Mouse (Mus musculus): ENCODE results near the gene Trappc6a.

The Trappc6a gene

GRCm38 (mm10) chr7:19524420-19525104 is 16.4 kb downstream of the Trappc6a start:
- no peak for DNase-seq

DNA sequence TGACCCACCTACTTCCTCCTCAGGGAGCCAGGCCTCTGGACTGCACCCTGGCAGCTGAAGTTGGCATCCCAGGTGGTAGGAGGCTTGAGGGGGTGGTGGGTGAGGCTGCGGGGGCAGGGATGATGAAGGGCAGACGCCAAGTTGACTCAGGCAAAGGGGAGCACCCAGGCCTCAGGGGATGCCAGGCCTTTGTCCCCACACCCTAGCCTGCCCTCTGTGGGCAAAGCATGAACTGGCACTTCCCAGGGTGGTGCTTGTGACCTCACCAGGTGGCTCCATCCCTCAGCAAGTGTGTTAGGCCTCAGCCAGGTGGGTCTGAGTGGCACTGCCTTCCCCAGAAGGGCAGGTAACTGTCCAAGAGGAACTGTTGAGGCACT is 16.9 kb downstream of the Trappc6a start:
- no peak for DNase-seq

GRCm38 (mm10) chr7:19531077-19531476 is 22.9 kb downstream of the Trappc6a start:
- DNase-seq, result no peak

- no peak for DNase-seq
Measured at GRCm38 (mm10) chr7:19532240-19532639, 24.0 kb downstream of the Trappc6a start.

- no peak for DNase-seq
Measured at GRCm38 (mm10) chr7:19534676-19535075, 26.5 kb downstream of the Trappc6a start.

DNA sequence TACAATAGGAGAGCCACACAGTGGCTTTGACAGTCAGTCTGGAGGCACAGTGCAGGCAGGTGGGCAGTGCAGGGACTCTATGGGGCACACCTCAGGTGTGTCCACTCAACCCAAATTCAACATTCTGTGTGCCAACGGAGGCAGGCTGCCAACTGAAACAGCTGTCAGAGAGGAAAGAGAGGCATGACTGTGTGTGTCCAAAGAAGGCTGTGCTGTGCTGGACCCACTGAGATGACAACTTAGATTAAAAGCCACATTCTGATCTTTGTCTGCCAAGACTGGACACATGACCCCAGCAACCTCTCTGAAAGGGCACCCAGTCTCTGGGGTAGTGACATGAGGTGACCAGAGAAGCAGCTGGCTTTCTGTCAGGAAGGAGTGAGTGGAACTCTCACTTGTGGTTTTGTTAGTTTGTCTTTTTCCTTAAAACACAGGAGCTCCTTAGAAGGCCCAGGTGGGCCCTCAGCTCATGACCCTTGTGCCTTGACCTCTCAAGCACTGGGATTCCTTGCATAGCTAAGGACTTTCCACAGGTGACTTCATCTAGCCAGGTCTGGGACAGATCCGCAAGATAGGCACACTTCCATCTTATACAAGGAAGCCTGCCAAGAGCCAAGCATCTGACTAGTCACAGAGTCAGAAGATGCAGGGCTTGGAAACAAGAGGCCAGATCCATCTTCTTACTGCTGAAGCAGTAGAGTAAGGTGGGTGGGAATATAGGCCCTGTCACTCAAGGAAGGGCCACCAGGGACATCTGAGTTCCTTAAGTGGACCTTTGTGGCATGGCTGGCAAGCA is 32.8 kb downstream of the Trappc6a start:
- peak; percentile 67 for DNase-seq

- DNase-seq, result no peak
Measured at GRCm38 (mm10) chr7:19541681-19542154, 33.5 kb downstream of the Trappc6a start.

GRCm38 (mm10) chr7:19542155-19542691 is 34.0 kb downstream of the Trappc6a start:
- peak; percentile 83 for DNase-seq

DNA sequence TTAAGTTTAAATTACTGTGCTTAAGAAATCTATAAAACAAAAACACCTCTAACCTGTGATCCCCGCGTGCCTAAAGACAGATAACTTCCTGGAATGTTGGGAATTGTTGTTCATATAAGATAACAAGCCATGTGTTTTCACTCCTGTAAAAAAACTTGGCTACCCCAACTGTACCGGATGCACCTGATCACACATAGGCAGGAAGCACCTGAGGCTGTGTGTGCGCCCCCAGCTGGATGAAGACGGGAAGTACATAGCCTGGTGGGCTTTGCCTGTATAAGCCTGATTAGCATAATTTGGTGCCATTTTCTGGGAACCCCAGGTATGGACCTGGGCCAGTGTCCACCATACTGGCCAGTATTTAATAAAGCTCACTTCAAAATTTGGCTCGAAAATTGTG is 35.4 kb downstream of the Trappc6a start:
- no peak for DNase-seq

DNA sequence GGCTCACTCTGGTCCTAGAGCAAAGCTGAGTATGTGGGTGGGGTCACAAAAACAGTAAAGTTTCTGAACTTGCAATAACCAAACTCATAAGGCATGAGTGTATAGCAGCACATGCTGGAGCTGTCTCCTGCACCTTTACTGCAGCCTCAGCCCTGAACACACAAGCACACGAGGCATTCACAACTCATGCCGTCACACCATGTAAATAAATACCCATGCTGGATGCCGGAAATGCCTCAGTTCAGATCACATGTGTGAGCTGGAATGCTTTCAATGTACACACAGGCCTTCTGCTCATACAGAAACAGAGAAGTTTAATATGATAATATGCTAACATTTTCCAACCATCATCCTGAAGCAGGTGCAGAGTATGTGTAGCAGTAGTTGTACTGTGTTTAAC is 37.8 kb downstream of the Trappc6a start:
- no peak for DNase-seq

- DNase-seq, result no peak
Measured at GRCm38 (mm10) chr7:19547344-19547969, 39.3 kb downstream of the Trappc6a start.

GRCm38 (mm10) chr7:19549394-19549793 is 41.2 kb downstream of the Trappc6a start:
- no peak for DNase-seq

GRCm38 (mm10) chr7:19551634-19552033 is 43.4 kb downstream of the Trappc6a start:
- DNase-seq, result no peak

DNA sequence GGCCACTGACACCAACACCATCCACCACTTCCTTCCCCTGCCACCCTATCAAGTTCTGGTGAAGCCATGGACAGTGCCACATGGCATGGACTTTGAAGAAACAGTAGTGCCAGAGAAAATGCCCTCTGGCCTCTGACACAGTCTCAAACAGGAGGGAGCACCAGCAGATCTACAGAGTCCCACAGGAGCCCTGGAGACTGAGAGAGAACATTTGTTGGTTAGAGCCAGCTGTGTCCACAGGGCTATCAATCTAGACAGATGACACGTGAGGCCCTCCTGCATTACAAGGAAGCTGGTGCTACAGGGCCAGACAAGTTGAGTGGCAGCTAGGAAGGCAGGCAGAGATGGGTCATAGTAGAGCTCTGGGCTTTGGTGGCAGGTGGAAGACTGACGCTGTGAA is 44.2 kb downstream of the Trappc6a start:
- DNase-seq, result no peak

DNA sequence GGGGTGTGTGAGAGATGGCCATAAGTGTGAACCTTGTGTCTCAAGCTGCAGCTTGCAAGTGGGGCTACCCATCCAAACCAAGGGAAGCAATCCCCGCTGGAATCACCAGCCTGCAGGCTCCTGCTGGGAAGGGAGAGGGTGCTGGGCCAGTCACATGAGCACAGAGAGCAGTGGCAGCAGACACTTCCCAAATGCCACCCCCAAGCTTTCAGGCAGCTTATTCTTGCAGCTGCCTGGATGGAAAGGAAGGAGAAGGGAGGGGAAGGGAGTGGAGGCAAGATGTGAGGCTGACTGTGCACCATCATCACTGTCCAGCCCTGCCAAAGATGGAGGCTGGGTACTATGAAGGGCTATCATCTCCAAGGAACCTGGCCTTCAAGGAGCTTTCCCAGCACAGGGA is 46.0 kb downstream of the Trappc6a start:
- DNase-seq, result no peak

GRCm38 (mm10) chr7:19557086-19557485 is 48.9 kb downstream of the Trappc6a start:
- DNase-seq, result peak; percentile 65

DNA sequence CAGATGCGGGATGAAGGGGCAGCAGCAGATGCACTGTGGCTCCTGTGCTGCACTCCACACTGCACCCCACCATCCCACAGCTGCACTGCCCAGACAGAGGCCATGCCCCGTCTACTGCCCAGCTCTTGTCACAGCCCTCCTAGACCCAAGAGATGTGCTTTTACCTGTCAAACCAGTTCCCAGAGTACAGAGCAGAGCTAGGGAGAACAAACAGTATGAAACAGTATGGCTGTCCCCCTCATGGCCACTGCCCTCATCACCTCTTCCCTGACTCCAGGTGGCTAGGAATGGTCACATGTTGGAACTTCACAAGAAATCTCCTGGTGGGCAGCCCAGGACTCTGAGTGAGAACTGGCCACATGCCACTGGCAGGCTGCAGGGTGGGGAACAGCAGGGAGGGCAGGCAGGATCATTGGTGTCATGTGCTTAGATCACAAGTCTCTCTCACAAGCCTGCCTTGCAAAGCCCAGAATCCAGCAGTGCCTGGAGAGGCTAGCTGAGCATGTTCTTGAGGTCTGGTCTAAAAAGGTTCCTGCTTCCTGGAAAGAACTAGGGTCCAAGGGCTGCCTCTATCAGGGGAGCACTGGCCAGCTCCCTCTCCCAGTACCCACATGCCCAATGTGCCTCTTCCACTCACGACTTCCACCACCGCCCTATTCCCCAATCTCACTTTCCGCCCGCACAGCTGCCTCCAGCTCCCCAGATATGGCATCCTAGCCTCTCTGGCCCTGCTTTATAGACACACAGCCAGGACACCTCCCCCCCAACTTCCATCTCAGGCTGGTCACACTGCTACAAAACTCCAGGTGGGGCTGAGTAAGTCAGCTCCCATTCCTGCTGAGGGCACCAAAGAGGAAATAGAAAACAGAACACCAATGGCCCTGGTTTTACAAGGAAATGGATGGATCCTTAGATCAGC is 50.0 kb downstream of the Trappc6a start:
- peak; percentile 41 for DNase-seq

GRCm38 (mm10) chr7:19558965-19559364 is 50.8 kb downstream of the Trappc6a start:
- no peak for DNase-seq

DNA sequence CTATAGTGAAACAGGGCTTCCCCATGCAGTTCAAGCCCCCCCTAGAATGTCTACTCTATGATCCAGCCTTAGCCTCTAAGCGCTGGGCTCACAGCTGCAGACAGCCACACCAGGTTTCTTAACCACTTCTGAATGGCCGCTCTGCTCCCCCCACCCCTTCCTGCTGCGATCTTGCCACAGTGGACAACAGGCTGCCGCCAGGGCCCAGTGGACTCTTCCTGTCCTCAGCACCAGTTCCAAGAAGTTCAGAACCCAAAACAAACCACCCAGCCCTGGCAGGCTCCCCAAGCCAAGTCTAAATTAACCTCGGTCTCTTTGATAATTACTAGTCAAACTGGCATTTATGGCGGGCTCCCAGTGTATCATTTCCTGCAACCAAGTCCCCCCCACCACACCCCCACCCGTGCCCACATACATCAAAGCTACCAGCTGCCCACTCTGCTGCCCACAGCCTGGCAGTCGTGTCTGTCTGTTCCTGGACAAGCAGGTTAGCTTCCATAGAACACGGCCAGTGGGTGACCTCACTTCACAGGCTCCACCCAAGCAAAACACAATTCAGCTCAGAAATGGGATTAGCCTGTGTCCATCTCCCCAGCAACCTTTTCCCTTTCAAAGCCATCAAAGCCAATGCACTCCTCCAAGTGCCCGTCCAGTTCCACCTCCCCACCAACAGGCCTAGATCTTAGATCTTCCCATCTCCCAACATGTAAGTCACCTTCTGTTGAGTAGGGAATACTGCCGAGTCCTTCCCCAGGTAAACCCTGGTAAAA is 52.5 kb downstream of the Trappc6a start:
- DNase-seq, result peak; percentile 52

DNA sequence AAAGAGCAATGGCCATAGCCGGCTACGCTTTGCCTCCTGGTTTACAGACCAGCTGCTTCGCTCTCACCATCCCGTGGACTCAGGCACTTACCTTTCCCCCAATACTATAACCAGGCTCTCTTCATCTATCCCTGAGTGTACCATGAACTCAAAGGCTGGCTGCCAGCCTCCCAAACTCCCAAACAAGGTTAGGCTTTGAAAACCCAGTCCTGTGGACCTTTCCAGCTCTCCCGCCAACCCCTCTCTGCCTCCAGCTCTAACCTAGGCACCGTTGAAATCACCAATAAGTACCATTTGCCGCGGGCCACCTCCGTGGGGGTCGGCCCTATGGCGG is 53.2 kb downstream of the Trappc6a start:
- peak; percentile 75 for DNase-seq

DNA sequence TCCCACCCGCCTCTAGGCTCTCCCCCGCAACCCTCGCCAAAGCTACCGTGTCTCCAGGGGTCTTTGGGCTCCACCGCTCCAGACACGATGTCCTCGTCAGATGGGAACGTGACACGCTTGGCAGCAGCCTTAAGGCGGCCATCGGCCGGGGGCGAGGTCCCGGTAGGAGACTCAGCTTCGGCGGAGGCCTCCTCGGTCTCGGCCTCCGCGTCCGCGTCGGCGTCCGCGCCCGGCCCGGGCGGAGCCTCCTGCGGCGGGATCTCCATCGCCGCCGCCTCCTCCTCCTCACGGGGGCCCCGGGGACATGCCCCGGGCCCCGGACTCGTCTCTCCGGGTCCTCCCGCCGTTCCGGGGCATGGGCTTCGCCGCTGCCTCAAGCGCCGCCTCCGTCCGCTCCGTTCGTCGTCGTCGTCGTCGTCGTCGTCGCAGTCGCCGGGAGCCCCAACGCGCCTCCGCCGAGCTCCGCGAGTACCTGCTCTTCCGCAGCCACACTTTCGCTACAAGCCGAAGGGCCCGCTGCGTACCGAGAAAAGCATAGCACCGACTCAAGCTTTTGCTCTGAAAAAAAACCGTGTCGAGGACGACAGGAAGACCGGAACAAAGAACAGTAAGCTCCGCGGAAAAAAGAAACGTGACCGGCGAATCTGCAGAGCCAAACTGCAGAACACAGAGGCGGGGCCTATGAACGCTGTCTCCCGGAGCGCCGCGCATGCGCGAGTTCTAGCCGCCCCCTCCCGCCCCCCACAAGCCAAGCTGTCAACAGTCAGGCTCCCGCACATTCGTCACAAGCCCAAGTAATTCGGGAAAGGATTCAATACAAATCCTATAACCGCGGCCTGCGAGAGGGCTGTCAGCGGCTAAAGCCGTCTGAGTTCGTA is 53.8 kb downstream of the Trappc6a start:
- peak; percentile 90 for DNase-seq
